Mouse (Mus musculus) erythroblast, embryonic 14.5 days (primary cell): ENCODE results near the gene Pi4k2b. TPM values are rescaled to one million over a fixed set of nuclear protein-coding genes. Genes with fewer than 3 reads are reported as not detected.
"Not testable (repeated sequence)": the region's sequence is repeated elsewhere in the genome, so short reads cannot be mapped to it uniquely, and the experiment has no call there.

ENCODE experiments used
- H3K27me3 ChIP-seq: 2 replicates; pipeline ENCODE4 v1.6.1; 2012; ENCODE audit warnings: inconsistent platforms; ENCODE audit not compliant: control insufficient read depth
- H3K36me3 ChIP-seq: 2 replicates; pipeline ENCODE4 v1.6.1; 2012; ENCODE audit warnings: mild to moderate bottlenecking, inconsistent platforms; ENCODE audit not compliant: control insufficient read depth
- H3K4me1 ChIP-seq: 2 replicates; pipeline ENCODE4 v1.6.1; 2012; ENCODE audit warnings: inconsistent platforms; ENCODE audit not compliant: control insufficient read depth
- H3K4me3 ChIP-seq: replicated peaks from 2 replicates; pipeline ENCODE3; 2012; ENCODE audit warnings: moderate library complexity, mild to moderate bottlenecking, inconsistent platforms
- H3K9me3 ChIP-seq: 2 replicates; pipeline ENCODE4 v1.6.1; 2012; ENCODE audit warnings: low read length, inconsistent platforms, mixed read lengths; ENCODE audit not compliant: control insufficient read depth
- GATA1 ChIP-seq: IDR thresholded peaks from 2 replicates; pipeline ENCODE4 v1.6.1; 2012; ENCODE audit warnings: low read length, inconsistent platforms, mixed read lengths
- TAL1 ChIP-seq: IDR thresholded peaks from 3 replicates; pipeline ENCODE4 v1.6.1; 2012; ENCODE audit warnings: low read length, inconsistent platforms, mixed read lengths
- polyA plus RNA-seq: library from polyadenylated mRNA; stranded (reverse); fragments of >175 nt; gene quantifications from 2 replicates; pipeline ENCODE4 v1.2.3, GENCODE M21; 2012

Gene Pi4k2b
- polyA plus RNA-seq, 1 experiment: 3.2 TPM

GRCm38 (mm10) chr5:52774267-52774666 is 32.9 kb downstream of the Pi4k2b start:
- H3K4me1 ChIP-seq: peaks cover 27% of the 10 kb centered on the region
- H3K36me3 ChIP-seq: peaks cover 14% of the 10 kb centered on the region

GRCm38 (mm10) chr5:52775237-52775636 is 33.9 kb downstream of the Pi4k2b start, which contains the start of gene Zcchc4:
TSS of gene Zcchc4 (plus strand) at chr5:52775409.
- H3K27me3 ChIP-seq: no peaks in the 10 kb centered on the region
- H3K4me1 ChIP-seq: peaks cover 27% of the 10 kb centered on the region
- no peak within 1 kb of the TSS for H3K4me3 ChIP-seq
- no peaks in the 10 kb centered on the region for H3K9me3 ChIP-seq
- TF ChIP-seq GATA1 (no peak), TAL1 (no peak)
- peaks cover 4% of the 10 kb centered on the region for H3K36me3 ChIP-seq

More at GRCm38 (mm10) chr5:52774267-52774666, 32.9 kb downstream of the Pi4k2b start:
- Histone ChIP-seq H3K4me3 (no peak overlapping the region), H3K9me3 (no peaks in the 10 kb centered on the region), H3K27me3 (no peaks in the 10 kb centered on the region)
- TF ChIP-seq TAL1: no peak
- TF ChIP-seq GATA1: no peak

- peak; percentile 60 for TF ChIP-seq TAL1
- peak; percentile 23; the same call in 1 of the 2 replicates for TF ChIP-seq GATA1
- H3K4me1 ChIP-seq: peaks cover 27% of the 10 kb centered on the region
- H3K4me3 ChIP-seq, H3K27me3 ChIP-seq, H3K9me3 ChIP-seq, H3K36me3 ChIP-seq: not testable (repeated sequence)
Observed at GRCm38 (mm10) chr5:52776466-52777354, 35.3 kb downstream of the Pi4k2b start.

- peaks cover 26% of the 10 kb centered on the region for H3K4me1 ChIP-seq
- peak overlapping the region; percentile 73 for H3K4me3 ChIP-seq
- H3K27me3 ChIP-seq: no peaks in the 10 kb centered on the region
- peaks cover 21% of the 10 kb centered on the region for H3K36me3 ChIP-seq
- TF ChIP-seq GATA1 (no peak), TAL1 (no peak)
- H3K9me3 ChIP-seq: no peaks in the 10 kb centered on the region
Observed at GRCm38 (mm10) chr5:52782523-52783250, 41.3 kb downstream of the Pi4k2b start.

GRCm38 (mm10) chr5:52783251-52783620 is 41.9 kb downstream of the Pi4k2b start:
- TF ChIP-seq GATA1 (no peak), TAL1 (no peak)
- Histone ChIP-seq H3K9me3 (no peaks in the 10 kb centered on the region), H3K4me3 (peak overlapping the region; percentile 73), H3K36me3 (peaks cover 23% of the 10 kb centered on the region), H3K4me1 (peaks cover 25% of the 10 kb centered on the region), H3K27me3 (no peaks in the 10 kb centered on the region)

GRCm38 (mm10) chr5:52783957-52784356 is 42.6 kb downstream of the Pi4k2b start:
- Histone ChIP-seq H3K36me3 (peaks cover 27% of the 10 kb centered on the region), H3K4me3 (peak overlapping the region; percentile 73), H3K9me3 (no peaks in the 10 kb centered on the region), H3K4me1 (peaks cover 25% of the 10 kb centered on the region), H3K27me3 (no peaks in the 10 kb centered on the region)
- TF ChIP-seq TAL1 (no peak), GATA1 (no peak)

- H3K4me3 ChIP-seq: no peak overlapping the region
- TF ChIP-seq GATA1 (no peak), TAL1 (no peak)
- peaks cover 43% of the 10 kb centered on the region for H3K36me3 ChIP-seq
- no peaks in the 10 kb centered on the region for H3K9me3 ChIP-seq
- H3K27me3 ChIP-seq: no peaks in the 10 kb centered on the region
- H3K4me1 ChIP-seq: peaks cover 25% of the 10 kb centered on the region
Observed at GRCm38 (mm10) chr5:52786556-52787322, 45.4 kb downstream of the Pi4k2b start.

GRCm38 (mm10) chr5:52793230-52793629 is 51.9 kb downstream of the Pi4k2b start:
- H3K27me3 ChIP-seq: no peaks in the 10 kb centered on the region
- H3K36me3 ChIP-seq: peaks cover 59% of the 10 kb centered on the region
- no peaks in the 10 kb centered on the region for H3K9me3 ChIP-seq
- H3K4me1 ChIP-seq: no peaks in the 10 kb centered on the region; the same call in 1 of the 2 replicates
- no peak for TF ChIP-seq TAL1
- no peak for TF ChIP-seq GATA1
- H3K4me3 ChIP-seq: no peak overlapping the region
